9 mouse cellular contexts compared by ENCODE assay signal in the genomic region with DNA sequence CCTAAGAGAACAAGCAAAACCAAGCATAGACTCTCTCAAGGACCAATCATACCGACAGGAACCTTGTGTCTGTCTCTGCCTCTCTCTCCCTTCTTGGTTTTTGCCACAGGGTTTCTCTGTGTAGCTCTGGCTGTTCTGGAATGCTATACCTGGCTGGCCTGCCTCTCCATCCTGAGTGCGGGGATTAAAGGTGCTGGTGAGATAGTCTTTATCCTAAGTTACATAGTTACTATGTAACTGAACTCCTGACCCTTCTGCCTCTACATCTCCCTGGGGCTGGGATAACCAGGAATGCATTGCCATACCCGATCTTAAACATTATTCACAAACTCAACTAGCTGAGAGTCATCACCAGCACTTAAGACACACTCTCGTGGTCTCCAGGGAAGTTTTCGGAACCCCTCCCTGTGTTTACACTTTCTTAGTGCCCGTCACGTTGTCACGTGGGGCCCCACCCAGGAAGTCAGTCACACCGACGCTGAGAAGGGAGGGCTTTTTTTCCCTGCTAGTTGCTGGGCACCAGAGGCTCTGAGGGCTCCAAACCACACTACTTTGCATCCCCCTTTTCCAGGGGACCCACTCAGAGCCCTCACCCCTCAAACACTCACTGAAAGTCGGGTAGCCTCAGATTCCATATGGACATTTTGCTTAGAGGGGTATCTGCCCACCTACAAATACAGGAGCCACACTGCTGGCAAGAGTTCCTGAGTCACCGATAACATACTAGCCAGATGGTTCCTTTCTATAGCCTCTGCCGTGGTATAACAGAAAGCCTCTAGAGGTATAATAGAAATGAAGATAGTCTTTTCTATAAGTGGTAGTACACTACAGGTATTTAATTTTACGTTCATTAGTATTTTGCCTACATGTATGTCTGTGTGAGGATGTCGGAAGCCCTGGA. TPM values are rescaled to one million over a fixed set of nuclear protein-coding genes. Genes with fewer than 3 reads are reported as not detected.
DNase-seq lines count a peak whose midpoint lies in the region; TF ChIP-seq lines count a peak whose summit lies in the region.
"Had no signal": no experiment of that assay in that cellular context is flagged by ENCODE, and none has a peak within 500 bp of the region (broad histone marks: within the 10 kb centered on the region; RNA-seq: fewer than 3 reads in every experiment).

No protein-coding gene starts in this region.

- peak overlapping the region; percentile 90 for H3K27ac ChIP-seq in gastrocnemius, adult 2 months
- H3K27ac ChIP-seq: limb, embryonic 13.5 days had no signal

- H3K4me3 ChIP-seq in gastrocnemius, adult 2 months: peak overlapping the region; percentile 26
- H3K4me3 ChIP-seq: limb, embryonic 13.5 days had no signal

- no peak for DNase-seq in gastrocnemius, adult 2 months
- DNase-seq in gastrocnemius, postnatal 4 days (ENCODE audit: low spot score in 2 of 2): no peak
- peak; percentile 45 for DNase-seq in brain, adult 2 months (ENCODE audit: low read depth, low spot score)
- DNase-seq in lung, adult 18-20 months: peak; percentile 66 to 74
- peak; percentile 55 to 60 for DNase-seq in spleen, postnatal 36 days (ENCODE audit: low spot score in 2 of 2)
- DNase-seq in frontal cortex, postnatal 25 days (ENCODE audit: low spot score in 2 of 2): no peak
- DNase-seq in urinary bladder, postnatal 10 days (ENCODE audit: low spot score): no peak
- no peak for DNase-seq in adrenal gland, postnatal 4 days (ENCODE audit: low spot score in 2 of 2)

- TF ChIP-seq CTCF in gastrocnemius, adult 2 months (IDR thresholded peaks at IDR 0.05): no peak

- intact Hi-C loops in gastrocnemius, adult 2 months (cut with DNase I): loop anchor here (5.0 kb wide), 1 partner anchor 35 kb away; a partner anchor contains a TSS

RNA-seq across cellular contexts. Expression of a gene that starts 13.9 kb away (rescaled TPM):
- total RNA-seq in gastrocnemius, adult 2 months (2021): 10 to 100 TPM; 27.7 to 33.1 TPM
- total RNA-seq in gastrocnemius, postnatal 4 days (2021): 10 to 100 TPM; 26.7 to 32.0 TPM
- total RNA-seq in adrenal gland, postnatal 4 days (2021): 10 to 100 TPM; 17.6 to 22.7 TPM

RNA-seq across cellular contexts. Expression of a gene that starts 18.7 kb away (rescaled TPM):
- total RNA-seq in gastrocnemius, adult 2 months (2021): 1 to 10 TPM; 4.6 to 4.7 TPM
- total RNA-seq in gastrocnemius, postnatal 4 days (2021): 10 to 100 TPM; 10.3 to 12.8 TPM
- total RNA-seq in adrenal gland, postnatal 4 days (2021): 10 to 100 TPM; 27.3 to 31.4 TPM

RNA-seq across cellular contexts. Expression of a gene that starts 34.3 kb away (rescaled TPM):
- 100 to 1,000 TPM; 243 to 286 TPM for total RNA-seq in gastrocnemius, adult 2 months (2021)
- 10 to 100 TPM; 60.9 to 75.3 TPM for total RNA-seq in gastrocnemius, postnatal 4 days (2021)
- total RNA-seq in adrenal gland, postnatal 4 days (2021): 10 to 100 TPM; 23.0 TPM

RNA-seq across cellular contexts. Expression of a gene that starts 43.6 kb away (rescaled TPM):
- 100 to 1,000 TPM; 144 to 170 TPM for total RNA-seq in gastrocnemius, adult 2 months (2021)
- total RNA-seq in gastrocnemius, postnatal 4 days (2021): 100 to 1,000 TPM; 174 to 192 TPM
- 100 to 1,000 TPM; 199 to 213 TPM for total RNA-seq in adrenal gland, postnatal 4 days (2021)

RNA-seq across cellular contexts. Expression of a gene that starts 55.8 kb away (rescaled TPM):
- total RNA-seq in gastrocnemius, adult 2 months (2021): 1 to 10 TPM; 4.5 to 4.8 TPM
- 10 to 100 TPM in 1 of 2 experiments, 1 to 10 TPM in 1; 7.4 to 11.1 TPM for total RNA-seq in gastrocnemius, postnatal 4 days (2021)
- total RNA-seq in adrenal gland, postnatal 4 days (2021): 10 to 100 TPM; 16.1 to 16.8 TPM

Comparison
In these comparisons a context has a peak if more than half of its experiments do, and no peak if none do; other contexts are left out.
1. DNase-seq: peak in brain, adult 2 months (single experiment), lung, adult 18-20 months (2 of 2) and spleen, postnatal 36 days (2 of 2); none in gastrocnemius, adult 2 months (single experiment), gastrocnemius, postnatal 4 days (0 of 2), frontal cortex, postnatal 25 days (0 of 2), urinary bladder, postnatal 10 days (single experiment) and adrenal gland, postnatal 4 days (0 of 2).